Mouse (Mus musculus) lung, postnatal 4 days (tissue): ENCODE results near the gene Pla2g2f.

ENCODE experiments used
- DNase-seq, 2 experiments: peaks; one replicate each; pipeline ENCODE4 v3.0.0; 2021

Pla2g2f gene

DNA sequence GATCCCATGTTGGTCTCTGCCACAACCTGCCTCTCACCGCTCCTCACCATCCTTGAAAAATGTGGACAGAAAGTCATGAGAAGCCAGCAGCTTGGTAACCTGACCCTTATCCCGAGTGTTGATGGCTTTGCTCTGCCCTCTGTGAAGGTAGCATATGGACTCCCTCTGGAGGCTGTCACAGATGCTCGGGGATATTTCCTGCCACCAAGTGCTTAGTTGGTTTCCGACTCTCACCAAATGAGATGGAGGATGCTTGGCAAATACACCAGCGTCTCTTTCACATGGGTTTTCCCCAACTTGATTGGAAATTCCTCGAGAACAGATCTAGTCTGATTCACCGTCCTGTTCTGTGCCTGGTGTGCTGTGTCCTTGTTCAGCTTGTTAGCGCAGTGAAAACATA, 44.8 kb downstream of the Pla2g2f start:
- DNase-seq: no peak

DNA sequence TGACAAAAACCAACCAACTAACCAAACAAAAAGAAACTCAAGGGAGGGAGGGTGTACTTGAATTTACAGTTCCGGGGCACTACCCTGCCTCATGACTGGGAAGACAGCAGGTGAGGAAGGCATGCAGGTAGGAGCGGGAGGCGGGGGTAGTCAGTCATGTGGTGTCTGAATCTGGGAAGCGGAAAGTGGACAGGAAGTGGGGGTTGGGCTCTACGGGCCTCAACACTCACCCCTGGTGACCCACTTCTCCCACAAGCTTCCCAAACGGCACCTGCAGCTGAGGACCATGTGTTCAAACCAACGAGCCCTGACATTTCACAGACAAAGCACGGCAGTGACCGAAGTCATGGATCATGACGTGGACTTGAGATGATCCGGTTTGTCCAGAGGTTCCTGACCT, 45.3 kb downstream of the Pla2g2f start:
- no peak for DNase-seq

DNA sequence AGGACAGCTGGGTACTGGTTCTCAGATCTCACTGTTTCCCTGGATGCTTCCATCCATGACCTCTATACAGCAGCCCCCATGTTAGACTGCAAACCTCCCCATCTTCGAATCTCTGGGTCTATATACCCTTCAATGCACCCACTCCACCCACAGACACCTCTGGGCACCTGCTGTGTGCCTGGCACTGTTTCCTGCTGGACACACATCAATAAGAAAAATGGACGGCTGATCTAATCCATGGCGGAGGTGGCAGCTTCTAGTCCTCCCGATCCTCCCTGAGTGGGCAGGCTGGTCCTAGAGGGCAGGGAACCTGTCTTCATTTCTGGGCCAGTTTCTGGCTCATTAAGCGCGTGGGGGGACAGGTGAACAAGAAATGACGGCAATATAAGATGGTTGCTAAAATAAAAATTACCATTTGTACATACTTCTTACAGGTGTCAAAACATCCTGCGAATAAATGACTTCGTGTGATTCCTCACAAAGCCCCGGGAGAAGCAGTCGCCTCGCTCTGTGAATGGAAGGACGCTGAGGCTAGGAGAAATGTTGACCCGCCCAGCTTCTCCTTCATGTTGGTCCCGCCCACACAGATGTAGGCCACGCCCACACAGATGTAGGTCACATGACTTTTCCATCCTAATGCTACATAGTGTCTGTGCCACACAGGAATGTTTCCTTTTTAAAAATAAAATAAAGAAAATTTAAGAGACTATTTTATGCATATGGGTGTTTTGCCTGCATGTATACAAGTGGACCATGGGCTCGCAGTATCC, 46.2 kb downstream of the Pla2g2f start:
- DNase-seq: no peak

DNA sequence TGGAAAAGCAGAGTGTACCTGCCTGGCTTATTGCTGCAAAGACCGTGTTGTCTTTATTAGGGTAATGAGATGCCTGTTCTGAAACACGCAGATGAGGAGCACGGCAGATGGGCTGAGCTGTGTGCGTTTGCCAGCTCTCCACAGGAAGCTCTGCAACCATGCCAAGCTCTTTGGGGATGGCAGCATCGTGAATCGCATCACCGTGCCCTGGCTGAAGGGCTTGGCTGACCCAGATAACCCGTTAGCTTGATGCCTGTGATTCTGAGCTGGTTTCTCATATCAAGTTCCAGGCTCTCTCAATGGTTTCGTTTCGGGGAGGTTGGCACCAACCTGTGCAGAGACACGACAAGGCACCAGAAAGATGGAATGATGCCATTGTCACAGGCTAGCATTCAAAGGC, 46.8 kb downstream of the Pla2g2f start:
- no peak for DNase-seq

DNA sequence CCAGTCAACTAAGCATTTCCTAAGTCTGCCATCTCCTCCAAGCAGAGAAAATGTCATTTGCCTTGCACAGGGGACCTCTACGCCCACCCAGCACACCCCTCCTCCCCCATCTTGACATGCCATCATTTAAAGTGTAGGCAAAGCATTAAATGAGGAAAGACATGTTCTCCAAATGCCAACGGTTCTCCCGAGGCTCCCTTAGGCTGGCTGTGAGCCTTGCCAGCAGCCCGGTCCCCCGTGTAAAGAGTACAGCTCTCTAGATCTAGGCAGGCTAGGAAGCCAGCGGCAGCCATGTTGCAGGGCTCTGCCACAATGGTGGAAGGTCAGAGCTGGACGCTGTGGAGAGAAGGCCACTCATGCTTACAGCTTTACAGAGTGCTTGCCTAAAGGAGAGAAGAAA, 47.5 kb downstream of the Pla2g2f start:
- no peak for DNase-seq

DNA sequence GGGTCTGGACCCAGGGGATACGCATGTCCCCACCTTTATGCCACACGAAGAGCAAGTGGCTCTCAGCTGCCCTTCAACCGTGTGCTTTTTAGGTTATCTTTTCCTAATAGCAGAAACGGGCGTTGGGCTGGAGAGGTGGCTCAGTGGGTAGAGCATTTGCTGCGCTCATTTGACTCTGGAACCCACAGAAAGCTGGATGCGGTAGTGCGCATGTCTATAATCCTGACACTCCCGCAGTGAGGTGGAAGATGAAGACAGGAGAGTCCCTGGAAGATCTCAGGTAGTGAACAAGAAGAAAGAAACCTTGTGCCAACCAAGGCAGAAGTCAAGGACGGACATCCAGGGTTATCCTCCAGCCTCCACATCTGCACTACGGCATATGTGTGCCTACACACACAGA, 48.2 kb downstream of the Pla2g2f start:
- DNase-seq: no peak

DNA sequence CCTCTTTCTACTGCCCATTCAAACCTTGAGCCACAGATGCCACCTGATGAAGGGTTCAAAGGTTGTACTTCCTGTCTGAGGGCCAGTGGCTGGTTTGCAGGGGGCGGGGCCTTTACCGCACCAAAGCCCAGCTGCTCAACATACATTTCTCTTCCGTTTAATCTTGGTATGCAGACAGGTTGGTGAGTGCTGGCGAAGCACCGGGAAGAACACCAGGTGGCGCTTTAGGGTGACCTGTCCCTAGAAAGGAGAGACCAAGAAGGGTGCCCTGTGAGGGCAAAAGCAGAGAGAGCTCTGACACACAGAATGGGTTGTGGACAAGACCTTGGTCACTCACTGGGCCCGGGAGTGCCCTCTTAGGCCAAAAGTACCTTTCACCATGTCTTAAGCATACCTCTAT, 48.8 kb downstream of the Pla2g2f start:
- DNase-seq: peak; percentile 62 to 69

DNA sequence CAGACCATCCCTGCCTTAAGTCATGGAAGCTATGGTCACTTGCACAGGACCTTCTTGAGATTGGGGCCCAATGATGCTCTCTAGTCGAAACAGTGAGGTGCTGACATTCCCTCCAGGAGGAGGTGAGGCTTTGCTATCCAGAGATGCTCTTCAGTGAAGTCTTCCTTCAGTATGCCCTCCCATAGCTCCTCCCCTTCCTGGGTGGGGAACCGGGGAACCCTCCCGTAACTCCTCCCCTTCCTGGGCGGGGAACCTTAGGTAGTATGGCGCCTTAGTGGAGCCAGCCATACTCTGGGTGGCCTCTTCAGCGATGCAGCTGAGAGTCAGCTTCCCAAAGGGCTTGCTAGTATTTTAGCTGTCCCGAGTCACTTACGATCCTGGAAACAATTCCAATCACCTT, 50.8 kb downstream of the Pla2g2f start:
- no peak for DNase-seq

DNA sequence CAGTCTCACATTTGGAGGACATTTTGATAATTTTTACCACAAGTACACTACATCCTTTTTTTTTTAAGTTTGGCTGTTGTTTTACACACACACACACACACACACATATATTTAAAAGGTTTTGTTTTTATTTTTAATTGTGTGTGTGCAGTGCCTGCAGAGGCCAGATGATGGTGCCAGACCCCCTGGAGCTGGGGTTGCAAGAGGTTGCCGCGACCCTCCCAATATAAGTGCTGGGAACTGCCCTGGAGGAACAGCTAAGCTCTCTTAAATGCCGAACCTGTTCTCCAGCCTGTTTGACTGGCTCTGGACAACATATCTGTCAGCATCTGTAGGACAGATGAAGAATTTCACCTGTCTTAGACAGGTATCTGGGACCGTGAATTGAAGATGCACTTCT, 53.3 kb downstream of the Pla2g2f start:
- DNase-seq: no peak

DNA sequence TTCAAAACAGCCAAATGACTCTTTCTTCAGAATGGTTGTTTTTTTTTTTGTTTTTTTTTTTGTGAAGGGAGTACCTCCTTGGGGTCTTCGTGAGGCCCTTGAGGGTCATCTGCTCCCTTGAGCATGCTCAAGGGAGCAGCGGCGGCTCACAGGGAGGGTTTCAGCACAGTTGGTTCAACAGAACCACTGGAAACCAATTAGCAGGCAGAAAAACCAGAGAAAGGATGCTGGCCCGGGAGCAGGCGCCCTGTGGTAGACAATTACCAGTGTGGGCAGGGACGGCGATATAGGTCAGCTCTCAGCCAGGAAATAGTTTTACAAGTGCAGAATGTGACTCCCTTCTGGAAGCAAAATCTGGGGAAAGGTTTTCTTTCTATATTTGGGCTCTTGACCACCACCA, 53.8 kb downstream of the Pla2g2f start:
- no peak for DNase-seq

DNA sequence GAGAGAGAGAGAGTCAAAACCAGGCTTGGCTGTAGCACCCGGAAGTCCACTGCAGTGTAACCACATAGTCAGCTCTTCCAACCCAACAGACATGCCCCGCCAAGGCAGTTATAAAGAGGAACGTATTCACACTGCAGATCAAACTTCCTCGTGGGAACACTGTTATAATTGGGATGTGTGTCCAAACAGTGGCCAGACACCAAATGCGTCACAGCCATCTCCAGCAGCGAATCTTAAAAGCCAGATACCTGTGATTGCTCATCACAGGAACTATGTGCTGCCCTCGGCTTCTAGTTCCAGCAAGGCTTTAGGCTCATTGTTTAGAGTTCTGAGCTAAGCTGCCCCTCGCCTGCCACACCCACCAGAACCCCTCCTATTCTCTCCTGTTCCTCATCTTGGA, 54.9 kb downstream of the Pla2g2f start:
- no peak for DNase-seq

DNA sequence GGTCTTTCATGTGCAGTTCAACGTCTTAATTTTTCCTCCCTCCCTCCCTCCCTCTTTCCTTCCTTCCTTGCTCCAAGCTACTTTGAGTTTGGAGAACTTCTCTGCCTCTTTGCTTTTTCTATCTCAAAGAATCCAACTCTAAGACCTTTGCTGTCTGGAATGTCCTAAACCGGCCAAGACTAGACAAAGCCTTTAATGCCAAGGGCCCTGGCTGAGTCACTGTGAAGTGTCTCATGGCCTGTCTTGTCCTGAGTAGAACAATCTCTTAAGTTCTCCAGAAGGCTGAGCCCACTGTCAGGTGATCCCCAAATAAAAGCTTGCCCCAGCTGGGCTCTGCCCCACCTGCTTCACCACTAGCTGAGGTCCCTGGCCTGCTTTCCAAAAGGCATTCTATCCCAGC, 55.4 kb downstream of the Pla2g2f start:
- DNase-seq: no peak

DNA sequence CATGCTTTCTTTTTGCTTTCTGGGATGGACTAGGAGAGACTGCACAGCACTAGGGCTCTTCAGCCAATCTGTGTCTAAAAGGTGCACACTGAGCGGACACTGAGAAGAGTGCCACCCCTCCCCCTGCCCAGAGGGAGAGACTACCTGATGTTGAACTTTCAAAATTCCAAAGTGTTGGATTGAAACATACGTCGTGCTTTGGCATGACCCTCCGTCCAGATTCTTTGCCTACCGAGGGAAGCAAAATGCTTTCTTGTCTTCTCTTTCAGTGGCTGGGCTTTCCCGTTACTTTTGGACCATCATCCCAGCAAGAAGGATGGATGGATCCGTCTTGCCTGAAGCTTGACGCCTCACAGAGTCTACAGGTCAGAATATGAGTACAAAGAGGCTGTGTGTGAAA, 56.3 kb downstream of the Pla2g2f start:
- DNase-seq: no peak
